ENCODE assay signal across 9 mouse cellular contexts in the genomic region with DNA sequence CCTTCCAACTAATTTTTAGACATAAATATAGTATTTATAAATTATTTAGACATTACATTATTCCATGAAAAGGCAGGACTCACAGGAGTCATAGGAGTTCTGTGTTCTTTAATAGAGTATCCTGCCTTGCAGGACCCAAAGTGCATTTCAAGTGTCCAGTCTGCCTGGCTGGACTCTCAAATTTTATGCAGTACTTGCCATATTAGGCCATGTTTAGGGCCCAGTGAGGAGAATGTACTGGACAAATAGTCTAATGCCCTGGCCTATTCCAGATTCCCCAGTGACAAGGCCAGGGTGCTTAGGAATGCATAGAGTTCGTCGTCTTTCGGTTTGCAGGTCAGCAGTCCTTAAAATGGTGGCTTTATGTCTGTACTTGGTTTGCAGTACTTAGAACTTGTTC. TPM values are rescaled to one million over a fixed set of nuclear protein-coding genes. Genes with fewer than 3 reads are reported as not detected.
DNase-seq lines count a peak whose midpoint lies in the region; ATAC-seq and TF ChIP-seq lines count a peak whose summit lies in the region.
"Had no signal": no experiment of that assay in that cellular context is flagged by ENCODE, and none has a peak within 500 bp of the region (broad histone marks: within the 10 kb centered on the region; RNA-seq: fewer than 3 reads in every experiment).

No protein-coding gene starts in this region.

- H3K4me2 ChIP-seq in kidney, embryonic 15.5 days, result no peak overlapping the region
- H3K4me2 ChIP-seq in stomach, embryonic 15.5 days, result no peak overlapping the region
- no peak overlapping the region for H3K4me2 ChIP-seq in stomach, postnatal 0 days (replicated peaks; ENCODE audit: low read depth)
- H3K4me2 ChIP-seq in stomach, embryonic 16.5 days (ENCODE audit: low read depth, low read length), result peak overlapping the region; percentile 68; the same call in 1 of the 2 replicates

- H3K4me1 ChIP-seq in heart, embryonic 10.5 days, result peaks cover 28% of the 10 kb centered on the region
- peaks cover 31% of the 10 kb centered on the region for H3K4me1 ChIP-seq in kidney, embryonic 15.5 days
- H3K4me1 ChIP-seq in stomach, embryonic 15.5 days, result peaks cover 12% of the 10 kb centered on the region; the same call in 1 of the 2 replicates
- H3K4me1 ChIP-seq in stomach, postnatal 0 days (replicated peaks; ENCODE audit: control insufficient read depth, insufficient read depth), result peaks cover 6% of the 10 kb centered on the region
- peaks cover 25% of the 10 kb centered on the region for H3K4me1 ChIP-seq in stomach, embryonic 16.5 days (ENCODE audit: control insufficient read depth, insufficient read depth, low read length)

- DNase-seq in heart, embryonic 10.5 days (ENCODE audit: low spot score), result no peak
- no peak for DNase-seq in heart, adult 18-20 months
- no peak for DNase-seq in kidney, postnatal 14 days
- no peak for DNase-seq in stomach, postnatal 0 days (ENCODE audit: low spot score)
- DNase-seq: thymus, postnatal 14 days had no signal

- TF ChIP-seq EP300 in stomach, postnatal 0 days (optimal IDR thresholded peaks at IDR 0.05), result no peak

- no peaks in the 10 kb centered on the region for H3K36me3 ChIP-seq in heart, embryonic 10.5 days
- peaks cover 12% of the 10 kb centered on the region for H3K36me3 ChIP-seq in kidney, embryonic 15.5 days
- no peaks in the 10 kb centered on the region for H3K36me3 ChIP-seq in stomach, embryonic 15.5 days
- H3K36me3 ChIP-seq in stomach, postnatal 0 days (ENCODE audit: control insufficient read depth, insufficient read depth, low read length), result peaks cover 2% of the 10 kb centered on the region; the same call in 1 of the 2 replicates
- H3K36me3 ChIP-seq in stomach, embryonic 16.5 days (ENCODE audit: control insufficient read depth, insufficient read depth, low read length), result peaks cover 9% of the 10 kb centered on the region; the same call in 1 of the 2 replicates

- peak overlapping the region; percentile 75; the same call in 1 of the 2 replicates for H3K27ac ChIP-seq in heart, embryonic 10.5 days
- peak overlapping the region; percentile 93 for H3K27ac ChIP-seq in kidney, embryonic 15.5 days
- H3K27ac ChIP-seq in stomach, embryonic 15.5 days, result peak overlapping the region; percentile 89; the same call in 1 of the 2 replicates
- no peak overlapping the region for H3K27ac ChIP-seq in stomach, postnatal 0 days (replicated peaks)
- peak overlapping the region; percentile 90; the same call in 1 of the 2 replicates for H3K27ac ChIP-seq in stomach, embryonic 16.5 days (ENCODE audit: low read length)

- H3K9me3 ChIP-seq in heart, embryonic 10.5 days, result no peaks in the 10 kb centered on the region
- no peaks in the 10 kb centered on the region for H3K9me3 ChIP-seq in kidney, embryonic 15.5 days (replicated peaks)
- H3K9me3 ChIP-seq in stomach, embryonic 15.5 days, result no peaks in the 10 kb centered on the region
- no peaks in the 10 kb centered on the region for H3K9me3 ChIP-seq in stomach, postnatal 0 days (ENCODE audit: control insufficient read depth, low read length)
- no peaks in the 10 kb centered on the region for H3K9me3 ChIP-seq in stomach, embryonic 16.5 days (replicated peaks; ENCODE audit: control insufficient read depth, low read length)

- WGBS in heart, embryonic 10.5 days, result 93% methylated on average over 3 of the region's 3 CpGs
- WGBS in kidney, embryonic 15.5 days, result 96% methylated on average over 3 of the region's 3 CpGs
- 95% methylated on average over 3 of the region's 3 CpGs for WGBS in stomach, embryonic 15.5 days
- 89% methylated on average over 3 of the region's 3 CpGs for WGBS in stomach, postnatal 0 days
- 97% methylated on average over 3 of the region's 3 CpGs for WGBS in stomach, embryonic 16.5 days

- no peak for ATAC-seq in kidney, embryonic 15.5 days (replicated peaks; ENCODE audit: low FRiP score)
- no peak for ATAC-seq in stomach, embryonic 15.5 days (ENCODE audit: insufficient read depth, low FRiP score, low read depth)
- ATAC-seq in stomach, postnatal 0 days (ENCODE audit: low FRiP score, low TSS enrichment), result no peak
- ATAC-seq in stomach, embryonic 16.5 days (ENCODE audit: insufficient read depth, low FRiP score), result no peak
- no peak for ATAC-seq in megakaryocyte progenitor cell, adult 5-6 weeks (replicated peaks; ENCODE audit: poor library complexity)

- TF ChIP-seq CTCF in stomach, postnatal 0 days (IDR thresholded peaks at IDR 0.05; ENCODE audit: low read depth), result no peak

- no peaks in the 10 kb centered on the region for H3K27me3 ChIP-seq in heart, embryonic 10.5 days (ENCODE audit: insufficient read depth, poor library complexity, severe bottlenecking)
- no peaks in the 10 kb centered on the region for H3K27me3 ChIP-seq in kidney, embryonic 15.5 days
- H3K27me3 ChIP-seq in stomach, embryonic 15.5 days (replicated peaks), result no peaks in the 10 kb centered on the region
- no peaks in the 10 kb centered on the region for H3K27me3 ChIP-seq in stomach, postnatal 0 days (ENCODE audit: control insufficient read depth, insufficient read depth, low read length)
- H3K27me3 ChIP-seq in stomach, embryonic 16.5 days (ENCODE audit: control insufficient read depth, insufficient read depth, low read length), result no peaks in the 10 kb centered on the region

- H3K9ac ChIP-seq in kidney, embryonic 15.5 days, result no peak overlapping the region
- no peak overlapping the region for H3K9ac ChIP-seq in stomach, embryonic 15.5 days
- no peak overlapping the region for H3K9ac ChIP-seq in stomach, postnatal 0 days (ENCODE audit: low read length)
- no peak overlapping the region for H3K9ac ChIP-seq in stomach, embryonic 16.5 days (ENCODE audit: low read length)

- no peak overlapping the region for H3K4me3 ChIP-seq in heart, embryonic 10.5 days
- no peak overlapping the region for H3K4me3 ChIP-seq in kidney, embryonic 15.5 days (replicated peaks)
- H3K4me3 ChIP-seq in stomach, embryonic 15.5 days (replicated peaks), result no peak overlapping the region
- no peak overlapping the region for H3K4me3 ChIP-seq in stomach, postnatal 0 days (ENCODE audit: low read depth, low read length)
- H3K4me3 ChIP-seq in stomach, embryonic 16.5 days (replicated peaks; ENCODE audit: low read length), result no peak overlapping the region

RNA-seq across cellular contexts. Expression of a gene that starts 8.9 kb away (rescaled TPM):
- 22.6 and 26.5 TPM in 2 replicates for polyA plus RNA-seq in heart, embryonic 10.5 days (2016; fragmentation: Nextera tagmentation; extraction: Ambion mirVana)
- 10 to 100 TPM; 31.0 to 32.9 TPM for total RNA-seq in heart, adult 18-20 months (2021)
- 34.8 and 36.4 TPM in 2 replicates for polyA plus RNA-seq in kidney, embryonic 15.5 days (2015; fragmentation: Nextera tagmentation; extraction: Ambion mirVana)
- polyA plus RNA-seq in stomach, embryonic 15.5 days (2015; fragmentation: Nextera tagmentation; extraction: Ambion mirVana), result 37.5 and 42.8 TPM in 2 replicates
- polyA plus RNA-seq in stomach, postnatal 0 days (2015; fragmentation: Nextera tagmentation; extraction: Ambion mirVana), result 34.8 and 36.3 TPM in 2 replicates
- 28.2 and 31.3 TPM in 2 replicates for polyA plus RNA-seq in stomach, embryonic 16.5 days (2015; fragmentation: Nextera tagmentation; extraction: Ambion mirVana)
- 50.4 and 52.7 TPM in 2 replicates for total RNA-seq in megakaryocyte progenitor cell, adult 5-6 weeks (2015)
- total RNA-seq in megakaryocyte progenitor cell, adult 5-6 weeks (2017), result 31.3 and 35.4 TPM in 2 replicates
